ENCODE assay signal across 7 mouse cellular contexts in the genomic region with DNA sequence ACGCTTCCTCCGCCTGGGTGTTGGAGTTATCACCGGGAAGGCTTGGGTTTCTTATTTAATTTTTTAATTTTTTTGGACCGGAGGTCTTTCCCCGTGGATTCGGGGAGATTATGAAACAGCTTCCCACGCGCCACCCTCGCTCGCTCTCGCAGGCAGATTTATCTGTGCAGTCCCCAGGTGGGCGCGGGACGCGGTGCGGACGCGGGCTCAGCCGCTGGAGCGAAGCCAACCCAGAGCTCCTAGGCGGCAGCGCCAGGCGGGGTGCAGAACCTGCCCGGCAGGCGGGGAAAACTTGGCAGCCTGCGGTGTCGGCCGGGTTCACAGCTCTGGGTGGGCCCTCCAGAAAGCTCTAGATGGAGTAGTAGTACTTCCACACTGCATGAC. TPM values are rescaled to one million over a fixed set of nuclear protein-coding genes. Genes with fewer than 3 reads are reported as not detected.
DNase-seq lines count a peak whose midpoint lies in the region; ATAC-seq and TF ChIP-seq lines count a peak whose summit lies in the region.

No protein-coding gene starts in this region.

- H3K27me3 ChIP-seq in embryonic facial prominence, embryonic 11.5 days (ENCODE audit: control insufficient read depth, insufficient read depth, low read length) = peaks cover 7% of the 10 kb centered on the region
- H3K27me3 ChIP-seq in limb, embryonic 13.5 days = peaks cover 58% of the 10 kb centered on the region
- peaks cover 82% of the 10 kb centered on the region for H3K27me3 ChIP-seq in midbrain, embryonic 12.5 days
- no peaks in the 10 kb centered on the region for H3K27me3 ChIP-seq in stomach, postnatal 0 days (ENCODE audit: control insufficient read depth, insufficient read depth, low read length)

- TF ChIP-seq CTCF in stomach, postnatal 0 days (IDR thresholded peaks at IDR 0.05; ENCODE audit: low read depth) = peak; percentile 59

- H3K4me2 ChIP-seq in embryonic facial prominence, embryonic 11.5 days (ENCODE audit: low read depth, low read length) = peak overlapping the region; percentile 97
- peak overlapping the region; percentile 99 for H3K4me2 ChIP-seq in limb, embryonic 13.5 days (replicated peaks)
- peak overlapping the region; percentile 99 for H3K4me2 ChIP-seq in midbrain, embryonic 12.5 days (replicated peaks)
- H3K4me2 ChIP-seq in stomach, postnatal 0 days (replicated peaks; ENCODE audit: low read depth) = peak overlapping the region; percentile 85

- peak; percentile 70 for DNase-seq in adrenal gland, postnatal 14 days
- peak; percentile 61 for DNase-seq in embryonic facial prominence, embryonic 11.5 days (ENCODE audit: low spot score)
- peak; percentile 51 for DNase-seq in heart, adult 8-10 months (ENCODE audit: low spot score)
- DNase-seq in kidney, adult 8-10 months = peak; percentile 30 to 42
- DNase-seq in stomach, postnatal 0 days (ENCODE audit: low spot score) = peak; percentile 81

- H3K4me3 ChIP-seq in embryonic facial prominence, embryonic 11.5 days (ENCODE audit: low read depth, low read length) = peak overlapping the region; percentile 62
- H3K4me3 ChIP-seq in limb, embryonic 13.5 days = peak overlapping the region; percentile 71
- peak overlapping the region; percentile 58 for H3K4me3 ChIP-seq in midbrain, embryonic 12.5 days
- H3K4me3 ChIP-seq in stomach, postnatal 0 days (ENCODE audit: low read depth, low read length) = peak overlapping the region; percentile 87

- no peak for TF ChIP-seq EP300 in stomach, postnatal 0 days (optimal IDR thresholded peaks at IDR 0.05)

- no peak for ATAC-seq in embryonic facial prominence, embryonic 11.5 days (replicated peaks; ENCODE audit: insufficient number of reproducible peaks, low FRiP score, low TSS enrichment, low read depth)
- peak; percentile 28 for ATAC-seq in limb, embryonic 13.5 days (ENCODE audit: low FRiP score, low read depth)
- peak; percentile 39 for ATAC-seq in midbrain, embryonic 12.5 days (ENCODE audit: low FRiP score, low read depth)
- peak; percentile 63 for ATAC-seq in stomach, postnatal 0 days (ENCODE audit: low FRiP score, low TSS enrichment)

- no peak overlapping the region; the same call in 1 of the 2 replicates for H3K27ac ChIP-seq in embryonic facial prominence, embryonic 11.5 days (replicated peaks; ENCODE audit: low read depth, low read length)
- H3K27ac ChIP-seq in limb, embryonic 13.5 days = 0 out of 2 replicates have a peak overlapping the region, but pooled peaks have one; percentile 15
- no peak overlapping the region for H3K27ac ChIP-seq in midbrain, embryonic 12.5 days (replicated peaks)
- H3K27ac ChIP-seq in stomach, postnatal 0 days (replicated peaks) = peak overlapping the region; percentile 91

- H3K36me3 ChIP-seq in embryonic facial prominence, embryonic 11.5 days (replicated peaks; ENCODE audit: control insufficient read depth, insufficient read depth, low read depth, low read length) = no peaks in the 10 kb centered on the region
- H3K36me3 ChIP-seq in limb, embryonic 13.5 days = no peaks in the 10 kb centered on the region
- H3K36me3 ChIP-seq in midbrain, embryonic 12.5 days = no peaks in the 10 kb centered on the region
- H3K36me3 ChIP-seq in stomach, postnatal 0 days (ENCODE audit: control insufficient read depth, insufficient read depth, low read length) = no peaks in the 10 kb centered on the region

- WGBS in embryonic facial prominence, embryonic 11.5 days = under 1% methylated on average over 28 of the region's 28 CpGs
- WGBS in limb, embryonic 13.5 days = under 1% methylated on average over 28 of the region's 28 CpGs
- under 1% methylated on average over 28 of the region's 28 CpGs for WGBS in midbrain, embryonic 12.5 days
- under 1% methylated on average over 28 of the region's 28 CpGs for WGBS in stomach, postnatal 0 days

- peaks cover 2% of the 10 kb centered on the region; the same call in 1 of the 2 replicates for H3K4me1 ChIP-seq in embryonic facial prominence, embryonic 11.5 days (ENCODE audit: control insufficient read depth, insufficient read depth, low read length)
- H3K4me1 ChIP-seq in limb, embryonic 13.5 days = peaks cover 22% of the 10 kb centered on the region
- H3K4me1 ChIP-seq in midbrain, embryonic 12.5 days = peaks cover 18% of the 10 kb centered on the region
- peaks cover 2% of the 10 kb centered on the region; the same call in 1 of the 2 replicates for H3K4me1 ChIP-seq in stomach, postnatal 0 days (replicated peaks; ENCODE audit: control insufficient read depth, insufficient read depth)

- H3K9me3 ChIP-seq in embryonic facial prominence, embryonic 11.5 days (replicated peaks; ENCODE audit: control insufficient read depth, low read length) = no peaks in the 10 kb centered on the region
- no peaks in the 10 kb centered on the region for H3K9me3 ChIP-seq in limb, embryonic 13.5 days
- no peaks in the 10 kb centered on the region for H3K9me3 ChIP-seq in midbrain, embryonic 12.5 days
- no peaks in the 10 kb centered on the region for H3K9me3 ChIP-seq in stomach, postnatal 0 days (ENCODE audit: control insufficient read depth, low read length)

- H3K9ac ChIP-seq in embryonic facial prominence, embryonic 11.5 days (replicated peaks; ENCODE audit: low read length) = peak overlapping the region; percentile 57
- peak overlapping the region; percentile 75 for H3K9ac ChIP-seq in limb, embryonic 13.5 days
- H3K9ac ChIP-seq in midbrain, embryonic 12.5 days (replicated peaks) = 0 out of 2 replicates have a peak overlapping the region, but pooled peaks have one; percentile 50
- peak overlapping the region; percentile 75 for H3K9ac ChIP-seq in stomach, postnatal 0 days (ENCODE audit: low read length)

RNA-seq across cellular contexts. Expression of gene Kitl, which starts 0.9 kb away (rescaled TPM):
- 62.6 and 65.2 TPM in 2 replicates for total RNA-seq in adrenal gland, postnatal 14 days (2021)
- 15.6 and 17.0 TPM in 2 replicates for polyA plus RNA-seq in embryonic facial prominence, embryonic 11.5 days (2014; fragmentation: Nextera tagmentation; extraction: Ambion mirVana)
- 10 to 100 TPM; 45.9 to 70.1 (median 61.3) TPM for total RNA-seq in heart, adult 8-10 months (2022)
- polyA plus RNA-seq in limb, embryonic 13.5 days (2015; fragmentation: Nextera tagmentation; extraction: Ambion mirVana) = 14.4 and 15.9 TPM in 2 replicates
- polyA plus RNA-seq in midbrain, embryonic 12.5 days (2016; fragmentation: Nextera tagmentation; extraction: Ambion mirVana) = 7.9 and 10.6 TPM in 2 replicates
- 13.9 and 20.6 TPM in 2 replicates for polyA plus RNA-seq in stomach, postnatal 0 days (2015; fragmentation: Nextera tagmentation; extraction: Ambion mirVana)

Comparison
In these comparisons a context has a peak if more than half of its experiments do, and no peak if none do; other contexts are left out.
1. H3K27ac ChIP-seq: peak in limb, embryonic 13.5 days (single experiment) and stomach, postnatal 0 days (single experiment); none in embryonic facial prominence, embryonic 11.5 days (single experiment) and midbrain, embryonic 12.5 days (single experiment).
2. Peak in every context shown above with its lines, with median percentiles within 50 percentile points of each other: DNase-seq, H3K4me2 ChIP-seq, H3K4me3 ChIP-seq and H3K9ac ChIP-seq.